Mouse (Mus musculus) limb, embryonic 14.5 days (tissue): ENCODE data around the gene Cd24a. TPM values are rescaled to one million over a fixed set of nuclear protein-coding genes. Genes with fewer than 3 reads are reported as not detected.

Experiments used
- ATAC-seq: fragments of 200-750 bp; cut with Nextera tagmentation; 2 replicates; pipeline ENCODE4 v1.8.0; 2017; ENCODE audit warnings: low read depth, moderate number of reproducible peaks, moderate TSS enrichment; ENCODE audit not compliant: low FRiP score
- DNase-seq: peaks from one replicate; pipeline ENCODE4 v3.0.0-alpha.2; 2015; ENCODE audit warnings: low spot score
- H3K27ac ChIP-seq: fragments of 300-500 bp; sonication (generic); replicated peaks from 2 replicates; pipeline ENCODE4 v1.5.1; 2014; ENCODE audit warnings: low read depth, mild to moderate bottlenecking, low read length, moderate library complexity, mixed read lengths
- H3K27me3 ChIP-seq: fragments of 300-500 bp; sonication (generic); 2 replicates; pipeline ENCODE4 v1.6.1; 2014; ENCODE audit warnings: low read length, mixed read lengths; ENCODE audit not compliant: control insufficient read depth, insufficient read depth
- H3K36me3 ChIP-seq: fragments of 300-500 bp; sonication (generic); 2 replicates; pipeline ENCODE4 v1.6.1; 2014; ENCODE audit warnings: mild to moderate bottlenecking, low read length, moderate library complexity, mixed read lengths; ENCODE audit not compliant: control insufficient read depth, insufficient read depth
- H3K4me1 ChIP-seq: fragments of 300-500 bp; sonication (generic); 2 replicates; pipeline ENCODE4 v1.6.1; 2014; ENCODE audit warnings: antibody characterized with exemption, low read length, mixed read lengths; ENCODE audit not compliant: control insufficient read depth, insufficient read depth
- H3K4me2 ChIP-seq: fragments of 300-500 bp; sonication (generic); replicated peaks from 2 replicates; pipeline ENCODE4 v1.6.1; 2014; ENCODE audit warnings: low read depth, mild to moderate bottlenecking, low read length, moderate library complexity; ENCODE audit not compliant: severe bottlenecking
- H3K4me3 ChIP-seq: fragments of 300-500 bp; sonication (generic); replicated peaks from 2 replicates; pipeline ENCODE4 v1.5.1; 2014; ENCODE audit warnings: low read length
- H3K9ac ChIP-seq: fragments of 300-500 bp; sonication (generic); 2 replicates; pipeline ENCODE4 v1.6.1; 2014; ENCODE audit warnings: mild to moderate bottlenecking, low read depth, low read length, moderate library complexity; ENCODE audit not compliant: severe bottlenecking
- H3K9me3 ChIP-seq: fragments of 300-500 bp; sonication (generic); 2 replicates; pipeline ENCODE4 v1.6.1; 2016; ENCODE audit warnings: low read length; ENCODE audit not compliant: control insufficient read depth
- POLR2A ChIP-seq: fragments of 200-500 bp; IDR thresholded peaks from 2 replicates; pipeline ENCODE4 v1.8.0; 2012; ENCODE audit warnings: inconsistent platforms, mild to moderate bottlenecking, moderate library complexity, borderline replicate concordance; ENCODE audit not compliant: insufficient read depth, insufficient read length; ENCODE audit errors: extremely low read depth
- WGBS: fragments of 180-500 bp; shearing (Covaris S2); extraction: QIAGEN DNeasy Blood & Tissue Kit; methylation state at CpG from one replicate; pipeline ENCODE4 v1.1.7; 2014; 5-methylcytosine and 5-hydroxymethylcytosine counted together
- polyA plus RNA-seq, 2 experiments: library from polyadenylated mRNA; depleted of rRNA in 1 of 2; stranded (reverse) in 1 of 2; unstranded in 1 of 2; fragments of >200 nt; fragmentation: Nextera tagmentation in 1 of 2; extraction: Ambion mirVana in 1 of 2; gene quantifications; 2 replicates each; pipeline versions ENCODE4 v1.2.1 to v1.2.3; 2012 to 2014

Gene Cd24a
- polyA plus RNA-seq, 2 experiments, result 268 to 335 TPM

DNA sequence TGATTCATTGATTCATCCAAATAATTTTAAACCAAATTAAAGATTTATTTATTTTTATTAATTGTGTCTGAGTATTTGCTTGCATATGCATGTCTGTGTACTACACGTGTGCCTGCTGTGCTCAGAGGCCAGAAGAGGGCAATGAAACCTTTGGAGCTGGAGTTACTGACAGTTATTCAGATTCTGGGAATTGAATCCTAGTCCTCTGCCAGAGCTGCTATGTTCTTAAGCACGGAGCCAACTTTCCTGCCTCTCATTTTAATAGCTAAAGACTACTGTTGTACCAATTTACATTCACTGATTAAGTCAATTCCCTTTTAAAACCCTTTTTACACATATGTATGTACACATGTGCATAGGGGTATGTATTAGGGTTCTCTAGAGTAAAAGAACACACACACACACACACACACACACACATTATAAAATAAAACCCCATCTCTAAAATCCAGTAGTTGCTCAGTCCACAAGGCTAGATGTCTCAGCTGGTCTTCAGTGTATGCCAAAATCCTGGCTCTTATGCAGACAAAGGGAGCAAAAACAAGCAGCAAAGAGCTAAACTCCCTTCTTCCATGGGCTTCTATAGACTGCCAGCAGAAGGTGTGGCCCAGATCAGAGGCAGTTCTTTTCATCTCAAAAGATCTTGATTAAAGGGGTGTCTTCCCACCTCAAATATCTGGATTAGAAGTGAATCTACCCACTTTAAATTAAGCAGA lies 53.7 kb downstream of the Cd24a start:
- Histone ChIP-seq H3K27ac (no peak overlapping the region), H3K4me2 (no peak overlapping the region), H3K27me3 (no peaks in the 10 kb centered on the region), H3K9ac (no peak overlapping the region), H3K4me1 (0 out of 2 replicates have a peak, but pooled peaks cover 5% of the 10 kb centered on the region), H3K9me3 (no peaks in the 10 kb centered on the region), H3K4me3 (no peak overlapping the region), H3K36me3 (no peaks in the 10 kb centered on the region)
- WGBS, result 42% methylated on average over 2 of the region's 2 CpGs
- no peak for TF ChIP-seq POLR2A
- ATAC-seq (no peak), DNase-seq (no peak)

DNA sequence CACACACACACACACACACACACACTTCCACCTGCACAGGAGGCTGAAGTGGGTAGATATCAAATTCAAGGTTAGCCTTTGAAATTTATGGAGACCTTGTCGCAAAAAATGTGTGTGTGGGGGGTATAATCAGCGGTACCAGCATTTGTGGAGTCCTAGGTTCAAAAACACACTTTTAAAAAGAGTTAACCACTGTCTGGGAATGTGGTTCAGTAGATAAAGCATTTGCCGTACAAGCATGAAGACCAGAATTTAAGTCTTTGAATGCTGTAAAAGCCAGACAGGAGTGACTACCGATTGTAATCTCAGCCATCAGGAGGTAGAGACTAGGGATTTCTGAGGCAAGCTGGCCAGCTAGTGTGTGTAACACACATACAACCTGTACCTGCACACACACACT lies 55.0 kb downstream of the Cd24a start:
- H3K27ac ChIP-seq, result no peak overlapping the region
- WGBS, result 74% methylated on average over 4 of the region's 4 CpGs
- H3K4me1 ChIP-seq, result 0 out of 2 replicates have a peak, but pooled peaks cover 5% of the 10 kb centered on the region
- no peaks in the 10 kb centered on the region for H3K27me3 ChIP-seq
- ATAC-seq (no peak), DNase-seq (no peak)
- no peaks in the 10 kb centered on the region for H3K36me3 ChIP-seq
- no peak for TF ChIP-seq POLR2A
- H3K9ac ChIP-seq, result no peak overlapping the region
- no peaks in the 10 kb centered on the region for H3K9me3 ChIP-seq
- no peak overlapping the region for H3K4me3 ChIP-seq
- H3K4me2 ChIP-seq, result no peak overlapping the region

Other genes starting within 250 kb of the Cd24a start
- gene Bend3, start 99.5 kb upstream of the Cd24a start, polyA plus RNA-seq (2012; rRNA removed), result 9.8 and 11.4 TPM in 2 replicates
- gene Bend3, start 99.5 kb upstream of the Cd24a start, polyA plus RNA-seq (2014; fragmentation: Nextera tagmentation; extraction: Ambion mirVana), result 5.0 and 6.1 TPM in 2 replicates
- gene Gm9803, start 54.2 kb upstream of the Cd24a start, polyA plus RNA-seq (2012; rRNA removed), result 4.6 and 28.3 TPM in 2 replicates
- gene Gm9803, start 54.2 kb upstream of the Cd24a start, polyA plus RNA-seq (2014; fragmentation: Nextera tagmentation; extraction: Ambion mirVana), result 12.7 and 14.4 TPM in 2 replicates
- gene 1700021F05Rik, start 37.3 kb upstream of the Cd24a start, polyA plus RNA-seq (2012; rRNA removed), result 21.1 and 24.0 TPM in 2 replicates
- gene 1700021F05Rik, start 37.3 kb upstream of the Cd24a start, polyA plus RNA-seq (2014; fragmentation: Nextera tagmentation; extraction: Ambion mirVana), result 57.6 and 61.4 TPM in 2 replicates